Mouse (Mus musculus) inflammation-experienced regulatory T-cells, adult 6 months (primary cell): ENCODE measurements around the gene St6gal2. TPM values are rescaled to one million over a fixed set of nuclear protein-coding genes. Genes with fewer than 3 reads are reported as not detected.

Experiments
- ATAC-seq: one replicate; pipeline ENCODE4 v1.8.0; 2017
- polyA plus RNA-seq, 3 experiments: library from polyadenylated mRNA; unstranded; fragments of 100-300 nt; shearing (Covaris generic); gene quantifications; one replicate each; pipeline ENCODE4 v1.2.1; 2017

The St6gal2 gene
- polyA plus RNA-seq, result not detected

DNA sequence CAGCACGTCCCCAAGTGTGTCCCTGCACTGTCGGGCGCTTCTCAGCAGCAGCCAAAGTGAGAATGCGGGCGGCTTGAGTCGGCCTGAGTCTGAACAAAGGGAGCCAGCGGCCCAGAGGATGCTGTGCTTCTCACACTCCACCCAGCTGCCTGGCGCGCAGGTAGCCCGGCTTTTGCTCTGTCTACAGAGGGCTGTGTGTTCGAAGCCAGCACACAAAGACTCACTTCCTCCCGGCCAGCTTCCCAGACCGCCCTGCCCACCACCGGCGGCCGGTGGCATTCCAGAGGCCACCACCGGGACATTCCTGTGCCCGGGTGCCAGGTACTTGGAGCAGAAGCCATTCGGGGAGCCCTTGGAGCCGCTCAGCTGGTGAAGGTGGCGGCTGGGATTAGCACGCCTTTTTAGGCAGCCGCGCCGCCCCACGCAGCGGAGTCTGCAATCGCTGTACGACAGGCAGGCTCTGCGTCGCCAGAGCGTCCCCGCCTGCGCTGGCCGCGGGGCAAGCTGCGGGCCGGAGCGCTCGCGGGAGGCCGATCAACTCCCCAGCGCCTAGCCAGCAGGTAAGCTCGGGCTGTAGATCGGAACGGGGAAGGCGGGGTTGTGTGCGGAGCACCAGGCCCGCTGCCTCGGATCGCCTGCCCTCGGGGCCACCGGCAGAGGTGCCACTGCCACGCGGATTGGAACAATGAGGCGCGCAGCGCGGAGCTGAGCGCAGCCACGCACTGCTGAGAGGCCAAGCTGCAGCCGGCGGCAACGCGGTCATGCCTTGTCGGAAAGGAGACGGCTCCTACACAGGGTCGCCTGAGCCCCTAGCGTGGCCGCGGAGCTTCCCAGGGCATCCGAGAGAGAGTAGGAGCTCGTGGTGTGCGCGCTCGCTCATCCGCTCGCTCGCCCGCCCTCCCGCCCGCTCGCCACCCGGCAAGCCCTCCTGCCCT lies at the start of gene St6gal2:
Gene St6gal2 (plus strand): TSS at position 133 of the 935 bp plus-strand sequence.
- no peak for ATAC-seq

DNA sequence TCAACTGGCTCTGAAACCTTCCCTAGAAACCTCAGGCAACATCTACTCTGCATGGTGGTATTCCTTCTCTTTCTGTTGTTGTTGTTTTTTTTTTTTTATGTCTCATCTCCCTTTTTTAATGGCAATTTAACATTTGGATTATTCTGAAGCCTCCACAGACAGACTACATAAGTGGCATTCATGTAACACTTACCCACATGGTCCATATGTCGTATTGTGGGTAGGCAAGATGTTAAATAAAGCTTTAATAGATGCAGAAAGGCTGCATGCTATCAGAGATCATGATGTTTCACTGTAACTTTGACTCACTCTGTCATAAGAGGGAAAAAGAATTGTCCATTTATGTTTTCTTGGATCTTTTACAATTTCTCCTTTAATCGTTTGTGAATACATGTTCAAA lies 39.1 kb upstream of the St6gal2 start:
- no peak for ATAC-seq

DNA sequence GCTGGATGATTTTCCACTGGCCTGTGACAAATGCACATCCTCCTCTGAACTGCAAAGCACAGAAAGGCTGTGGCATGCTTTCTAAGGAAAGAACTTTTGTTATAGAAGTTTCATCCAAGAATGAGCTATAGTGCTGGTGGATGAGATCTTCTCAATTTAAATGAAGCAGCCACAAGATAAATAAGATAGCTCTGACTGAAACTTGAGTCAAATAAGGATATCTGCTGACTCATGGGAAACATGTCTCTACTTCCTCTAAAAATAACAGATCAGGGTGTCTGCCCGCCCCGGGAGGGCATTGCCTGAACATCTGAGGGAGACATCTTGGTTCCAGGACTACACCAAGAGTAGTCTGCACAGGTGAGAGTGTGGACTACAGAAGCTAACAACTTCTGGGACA lies 28.7 kb upstream of the St6gal2 start:
- ATAC-seq, result no peak

DNA sequence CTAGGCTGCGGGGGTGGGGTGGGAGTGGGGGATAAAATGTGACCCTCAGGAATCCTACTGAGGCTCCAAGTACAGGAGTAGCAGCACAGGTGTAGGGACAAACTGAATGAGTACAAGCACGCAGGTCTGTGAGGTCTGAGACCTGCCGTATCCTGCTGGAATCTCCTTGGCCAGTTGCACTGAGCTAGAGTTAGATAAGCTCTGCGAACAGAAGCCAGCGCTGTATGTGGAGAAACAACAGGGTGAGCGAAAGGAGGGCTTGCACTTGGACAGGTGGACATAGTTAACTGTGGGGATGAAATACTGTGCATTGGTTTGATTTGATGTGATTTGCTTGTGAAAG lies 974 bp downstream of the St6gal2 start:
- ATAC-seq, result no peak

DNA sequence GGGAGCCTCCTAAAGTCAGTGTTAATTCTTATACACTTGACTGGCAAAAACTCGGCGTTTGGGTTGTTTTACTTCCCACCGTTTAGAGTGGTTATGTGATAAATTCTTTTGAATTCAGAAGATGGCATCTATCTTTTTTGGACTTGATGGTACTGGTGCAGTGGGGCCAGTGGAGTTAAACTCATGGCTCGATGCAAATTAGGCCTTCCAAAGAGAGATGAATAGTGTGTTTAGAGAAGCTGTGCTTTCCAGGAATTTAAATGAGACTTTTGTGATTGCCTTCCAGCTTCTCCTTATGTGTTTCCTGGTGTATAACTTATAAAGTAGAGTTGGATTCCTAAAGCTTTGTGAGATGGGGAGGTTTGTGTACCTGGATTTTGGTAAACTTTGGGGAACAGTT lies 1.5 kb downstream of the St6gal2 start:
- no peak for ATAC-seq

DNA sequence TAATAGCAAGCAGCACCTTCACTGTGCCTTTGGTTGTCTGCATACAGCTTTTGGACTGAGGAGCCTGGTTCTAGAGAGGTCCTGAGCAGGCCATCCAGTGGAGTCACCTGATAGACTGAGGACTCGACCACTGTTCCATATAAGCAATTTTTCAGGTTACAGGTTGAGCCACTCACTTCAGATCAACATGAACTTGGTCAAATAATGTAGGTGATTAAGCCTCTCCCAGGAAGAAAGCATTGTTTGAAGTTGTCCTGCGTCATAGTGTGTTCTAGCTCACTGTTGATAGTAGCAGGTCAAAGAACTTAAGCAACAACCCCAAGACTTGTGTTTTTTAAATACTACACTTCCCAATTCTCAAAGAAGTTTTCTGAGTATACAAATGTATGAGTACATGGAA lies 5.8 kb downstream of the St6gal2 start:
- no peak for ATAC-seq

DNA sequence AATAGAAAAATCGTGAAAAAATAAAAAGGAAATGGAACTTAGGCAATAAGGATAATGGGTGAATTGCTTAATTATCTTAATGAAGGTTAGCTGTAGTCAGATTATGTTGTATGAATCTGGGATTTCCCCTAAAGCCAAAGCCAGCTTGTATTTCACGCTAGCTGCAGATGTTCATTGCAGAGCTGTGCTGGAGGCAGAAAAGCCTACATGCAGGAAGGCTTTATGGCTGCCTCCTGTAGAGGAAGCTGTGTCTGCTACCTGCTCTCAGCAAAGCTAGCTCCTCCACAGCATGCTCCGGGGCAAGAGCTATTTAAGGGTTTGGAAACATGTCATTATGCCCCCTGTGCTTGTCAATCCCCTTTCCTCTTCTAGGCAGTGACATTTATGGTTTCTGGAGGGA lies 9.3 kb downstream of the St6gal2 start:
- no peak for ATAC-seq

DNA sequence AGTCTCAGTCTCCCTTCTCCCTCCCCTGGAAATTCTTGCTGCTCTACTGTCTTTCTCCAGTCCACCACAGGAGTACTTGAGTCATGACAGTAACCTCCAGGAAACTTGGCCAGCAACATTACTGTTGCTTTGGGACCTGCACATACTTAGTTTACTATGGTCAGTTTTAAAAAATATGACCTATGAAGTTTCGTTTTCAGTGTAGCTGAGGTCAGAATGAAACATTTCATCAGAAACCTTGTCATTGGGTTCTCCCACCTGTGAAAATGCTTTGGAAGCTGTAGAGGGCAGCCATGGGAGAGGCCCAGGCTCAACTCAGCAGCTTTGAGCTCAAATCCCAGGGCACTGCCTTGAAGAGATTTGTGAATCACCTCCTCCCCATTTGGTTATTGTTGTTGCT lies 15.0 kb downstream of the St6gal2 start:
- no peak for ATAC-seq

DNA sequence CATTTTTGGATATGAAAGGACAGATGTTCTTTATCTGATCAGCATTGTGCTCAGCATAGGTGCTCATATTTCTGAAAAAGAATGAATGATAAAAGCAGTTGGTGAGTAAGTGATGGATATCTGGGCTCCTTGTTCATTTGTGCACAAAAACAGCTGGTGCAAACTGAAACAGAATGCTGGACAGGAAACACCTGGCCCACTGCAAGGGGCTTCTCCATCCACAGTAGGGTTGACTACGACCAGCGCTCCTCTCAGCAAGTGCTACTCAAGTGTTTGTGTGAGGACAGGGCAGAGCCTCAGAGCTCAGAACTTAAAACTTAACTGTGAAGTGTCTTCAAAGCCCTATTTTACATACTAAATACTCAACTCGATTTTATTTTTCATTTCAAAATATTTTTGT lies 22.4 kb downstream of the St6gal2 start:
- no peak for ATAC-seq

DNA sequence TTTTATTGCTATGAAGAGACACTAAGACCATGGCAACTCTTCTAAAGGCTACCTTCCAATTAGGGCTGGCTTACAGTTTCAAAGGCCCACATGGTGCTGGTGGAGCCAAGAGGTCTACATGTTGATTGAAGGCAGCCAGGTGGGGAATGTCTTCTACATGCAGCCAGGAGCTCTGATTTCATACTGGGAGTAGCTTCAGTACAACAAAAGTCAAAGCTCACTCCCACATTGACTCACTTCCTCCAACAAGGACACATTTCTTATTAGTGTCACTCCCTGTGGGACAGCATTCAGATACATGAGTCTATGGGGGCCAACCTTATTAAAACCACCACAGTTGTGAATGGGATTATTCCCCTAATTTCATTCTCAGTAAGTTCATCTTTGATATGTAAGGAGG lies 23.8 kb downstream of the St6gal2 start:
- ATAC-seq, result no peak

DNA sequence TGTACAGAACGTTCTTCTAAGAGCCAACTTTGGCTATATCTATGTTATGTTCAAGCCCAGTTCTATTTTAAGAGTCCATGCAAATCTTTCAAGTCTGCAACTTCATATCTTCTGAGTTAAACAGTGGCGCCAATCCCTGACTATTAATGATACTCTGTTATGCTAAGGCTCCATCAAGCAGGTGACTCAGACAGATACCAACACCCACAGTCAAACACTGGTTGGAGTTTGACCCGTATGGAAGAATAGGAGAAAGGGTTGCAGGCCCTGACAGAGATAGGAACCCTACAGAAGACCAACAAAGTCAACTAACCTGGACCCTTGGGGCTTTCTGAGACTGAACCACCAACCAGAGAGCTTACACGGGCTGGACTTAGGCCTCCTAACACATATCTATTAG lies 30.8 kb downstream of the St6gal2 start:
- ATAC-seq, result no peak

DNA sequence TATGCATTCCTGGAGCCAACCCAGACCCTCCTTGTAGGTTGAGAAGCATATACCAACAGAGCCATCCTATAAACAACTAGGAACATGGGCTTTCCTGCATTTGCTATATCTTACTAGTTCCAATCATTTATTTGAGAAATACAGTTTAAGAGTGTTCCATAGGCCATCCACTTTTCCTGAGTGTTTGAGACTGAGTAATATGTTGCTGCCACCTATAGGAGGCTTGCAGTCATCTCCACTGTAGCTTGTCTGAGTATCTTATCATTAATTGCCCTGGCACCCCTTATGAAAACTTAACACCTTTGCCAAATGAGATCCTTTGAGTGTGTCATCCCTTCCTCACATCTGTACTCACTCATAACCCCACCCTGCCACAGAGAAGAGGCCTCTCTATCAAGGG lies 32.2 kb downstream of the St6gal2 start:
- ATAC-seq, result no peak

DNA sequence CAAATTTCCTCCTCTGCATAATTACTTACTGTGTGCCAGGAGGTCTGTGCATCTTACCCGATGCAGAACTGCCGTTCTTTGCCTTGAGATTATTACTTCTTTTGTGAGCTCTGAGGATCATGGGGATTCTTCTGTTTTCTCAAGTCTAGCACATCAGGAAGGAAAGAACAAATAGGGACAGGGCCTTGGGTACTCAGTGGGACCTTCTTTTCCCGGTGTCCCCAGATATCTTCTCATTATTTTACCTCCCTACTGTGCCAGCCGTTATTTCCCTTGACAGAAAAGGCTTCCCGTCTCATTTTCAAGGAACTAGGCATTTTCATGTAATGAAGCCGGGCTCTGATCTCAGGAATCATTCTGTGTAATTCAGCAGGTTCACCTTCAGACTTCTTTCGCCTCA lies 34.2 kb downstream of the St6gal2 start:
- ATAC-seq, result no peak

DNA sequence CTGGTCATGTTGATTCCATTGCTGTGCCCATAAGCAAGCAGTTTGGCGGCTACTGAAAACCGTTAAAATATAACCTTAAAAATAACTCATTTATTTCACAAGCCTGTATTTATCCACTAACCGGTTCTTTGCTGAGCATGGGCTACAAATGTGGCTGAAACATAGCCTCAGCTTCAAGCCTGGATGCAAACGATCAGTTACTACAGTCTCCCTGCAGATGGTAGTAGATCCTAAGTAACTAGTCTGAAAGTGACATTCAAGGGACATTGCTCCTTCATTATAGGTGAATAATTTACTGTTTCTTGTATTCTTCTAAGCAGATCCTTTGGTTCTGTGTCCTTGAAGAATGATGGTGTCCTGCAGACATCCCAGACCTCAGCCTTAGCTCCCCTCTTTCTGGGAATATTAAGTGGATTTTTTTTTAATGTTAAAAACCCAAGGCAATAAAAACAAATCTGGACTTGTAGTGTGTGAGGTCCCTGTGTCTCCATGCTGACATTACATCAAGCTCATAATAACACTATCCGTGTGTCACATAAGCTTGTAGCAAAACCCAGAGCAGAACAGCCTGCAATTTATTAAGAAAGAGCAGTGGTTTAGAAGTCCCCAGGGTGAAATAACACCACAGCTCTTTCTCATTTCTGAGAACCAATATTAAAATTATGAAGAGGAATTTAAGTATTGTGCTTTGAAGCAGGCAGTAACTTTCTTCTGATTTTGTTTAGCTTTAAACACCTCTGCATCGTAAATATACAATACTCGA lies 39.1 kb downstream of the St6gal2 start:
- no peak for ATAC-seq

DNA sequence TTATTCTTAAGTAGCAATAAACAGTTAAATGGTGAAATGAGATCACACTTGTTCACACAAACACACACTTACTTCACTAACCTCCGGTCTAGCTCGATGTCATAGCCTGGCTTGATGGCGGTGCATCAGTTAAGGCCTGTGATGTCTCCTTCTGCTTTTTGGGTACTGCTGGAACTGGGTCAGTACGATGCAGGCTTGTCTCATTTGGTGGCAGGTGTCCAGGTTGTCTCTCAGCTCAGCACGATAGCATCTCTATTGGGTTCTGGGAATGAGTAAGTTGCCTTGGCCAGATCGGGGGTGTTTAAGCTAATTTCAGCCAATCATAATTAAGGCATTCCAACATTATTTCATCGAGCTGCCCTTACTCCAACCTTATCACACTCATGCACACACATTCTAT lies 86.7 kb downstream of the St6gal2 start:
- no peak for ATAC-seq

DNA sequence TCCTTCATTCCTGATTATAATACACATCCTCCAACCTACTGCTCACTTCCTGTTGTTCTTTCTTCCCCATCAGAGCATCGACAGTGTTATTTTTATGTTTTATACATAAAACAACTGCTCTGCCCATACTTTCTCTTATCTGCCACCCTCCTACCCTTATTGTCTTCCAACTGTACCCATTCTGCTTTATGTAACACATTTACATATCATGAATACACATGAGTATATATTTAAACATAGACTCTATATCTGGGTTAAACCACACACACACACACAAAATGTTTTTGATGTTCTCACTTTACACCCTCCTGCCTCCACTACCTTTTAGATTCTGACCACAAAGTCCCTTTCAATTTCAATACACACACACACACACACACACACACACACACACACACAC lies 103.3 kb downstream of the St6gal2 start:
- ATAC-seq, result no peak

DNA sequence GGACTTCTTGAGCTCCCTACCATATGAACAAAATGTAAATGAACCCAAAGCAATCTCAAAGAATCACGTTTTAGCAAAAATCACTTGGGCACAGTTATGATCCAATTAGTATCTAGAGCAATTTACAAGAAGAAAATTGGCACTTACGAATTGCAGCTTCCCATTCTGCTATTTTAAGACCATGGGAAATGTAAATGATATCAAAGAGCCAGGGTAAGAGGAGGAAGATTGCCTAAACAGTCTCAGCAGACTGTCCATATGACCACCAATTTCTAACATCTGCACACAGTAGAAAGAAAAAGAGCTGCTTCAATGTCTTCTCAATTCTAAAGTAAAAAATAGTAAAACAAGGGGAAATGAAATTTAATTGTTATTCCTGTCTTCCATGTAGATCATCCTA lies 116.6 kb downstream of the St6gal2 start:
- ATAC-seq, result no peak

Other genes with a start within 250 kb of the St6gal2 start
- gene Vmn2r118, start 179.8 kb downstream of the St6gal2 start, polyA plus RNA-seq, result not detected